11 mouse cellular contexts compared by ENCODE assay signal in the genomic region with DNA sequence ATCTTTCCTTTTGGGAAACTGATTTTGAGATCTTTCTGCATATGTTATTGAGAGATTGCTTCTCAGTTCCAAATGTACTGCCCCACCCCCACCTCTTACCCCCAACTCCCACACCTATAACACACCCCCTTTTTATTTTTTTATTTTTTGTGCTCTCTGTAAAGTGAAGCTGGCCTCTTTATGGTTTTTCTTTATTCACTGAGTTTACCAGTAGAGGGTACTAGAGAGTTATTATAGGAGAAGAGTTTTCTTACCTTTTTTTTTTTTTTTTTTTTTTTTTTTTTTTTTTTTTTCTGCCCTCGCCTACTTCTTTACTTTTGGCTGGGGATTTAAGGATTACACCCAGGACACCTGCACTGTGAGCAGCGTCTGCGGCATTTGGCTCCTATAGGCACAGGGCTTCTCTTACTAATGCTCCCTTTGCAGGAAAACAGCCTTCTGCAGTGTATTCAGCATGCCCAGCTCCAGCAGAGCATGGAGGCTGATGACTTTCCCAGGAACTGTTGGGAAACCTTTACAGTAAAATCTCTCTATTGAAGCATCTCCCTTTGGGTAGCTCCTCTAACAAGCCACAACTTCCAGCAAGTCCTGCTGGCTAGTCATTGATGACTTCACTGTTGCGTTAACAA.
DNase-seq lines count a peak whose midpoint lies in the region; ATAC-seq and TF ChIP-seq lines count a peak whose summit lies in the region.
"Had no signal": no experiment of that assay in that cellular context is flagged by ENCODE, and none has a peak within 500 bp of the region (broad histone marks: within the 10 kb centered on the region; RNA-seq: fewer than 3 reads in every experiment).

No protein-coding gene starts in this region.

- peak; percentile 34 for TF ChIP-seq CTCF in hindbrain, postnatal 0 days (IDR thresholded peaks at IDR 0.05; ENCODE audit: low read depth)
- TF ChIP-seq CTCF in lung, embryonic 14.5 days (IDR thresholded peaks at IDR 0.05; ENCODE audit: low read depth) = peak; percentile 31

- 0 out of 2 replicates have a peak, but pooled peaks have one; percentile 49 for ATAC-seq in hindbrain, postnatal 0 days
- ATAC-seq in hindbrain, embryonic 12.5 days (ENCODE audit: low FRiP score) = no peak
- ATAC-seq in lung, embryonic 14.5 days (ENCODE audit: insufficient read depth) = no peak
- no peak; the same call in 1 of the 2 replicates for ATAC-seq in cerebellum, adult (ENCODE audit: insufficient number of reproducible peaks, low FRiP score, low TSS enrichment)

- H3K9ac ChIP-seq in hindbrain, postnatal 0 days (replicated peaks; ENCODE audit: low read length) = no peak overlapping the region
- no peak overlapping the region for H3K9ac ChIP-seq in hindbrain, embryonic 12.5 days
- H3K9ac ChIP-seq in lung, embryonic 14.5 days = no peak overlapping the region
- H3K9ac ChIP-seq: embryonic facial prominence, embryonic 13.5 days; liver, embryonic 15.5 days; neural tube, embryonic 15.5 days had no signal

- no peak overlapping the region for H3K4me2 ChIP-seq in hindbrain, postnatal 0 days (ENCODE audit: low read depth, low read length)
- no peak overlapping the region for H3K4me2 ChIP-seq in hindbrain, embryonic 12.5 days (replicated peaks)
- no peak overlapping the region for H3K4me2 ChIP-seq in lung, embryonic 14.5 days
- H3K4me2 ChIP-seq: embryonic facial prominence, embryonic 13.5 days; liver, embryonic 15.5 days; neural tube, embryonic 15.5 days had no signal

- no peaks in the 10 kb centered on the region for H3K9me3 ChIP-seq in hindbrain, postnatal 0 days (ENCODE audit: low read length)
- H3K9me3 ChIP-seq in hindbrain, embryonic 12.5 days (replicated peaks) = no peaks in the 10 kb centered on the region
- H3K9me3 ChIP-seq in lung, embryonic 14.5 days (ENCODE audit: low read depth, low read length) = no peaks in the 10 kb centered on the region
- H3K9me3 ChIP-seq: embryonic facial prominence, embryonic 13.5 days; liver, embryonic 15.5 days; neural tube, embryonic 15.5 days had no signal

- peak; percentile 67 for DNase-seq in hindbrain, postnatal 0 days (ENCODE audit: low spot score)
- peak; percentile 68 for DNase-seq in lung, embryonic 14.5 days
- DNase-seq in lung, postnatal 4 days = no peak
- DNase-seq in brain, adult 2 months (ENCODE audit: low read depth, low spot score) = peak; percentile 64
- peak; percentile 30 for DNase-seq in retina, postnatal 7 days (ENCODE audit: low read depth, low spot score)
- DNase-seq: heart, postnatal 36 days had no signal

- no peaks in the 10 kb centered on the region for H3K4me1 ChIP-seq in hindbrain, postnatal 0 days (ENCODE audit: insufficient read depth, low read length)
- no peaks in the 10 kb centered on the region for H3K4me1 ChIP-seq in hindbrain, embryonic 12.5 days
- H3K4me1 ChIP-seq in lung, embryonic 14.5 days (ENCODE audit: insufficient read depth) = no peaks in the 10 kb centered on the region
- H3K4me1 ChIP-seq: embryonic facial prominence, embryonic 13.5 days; liver, embryonic 15.5 days; neural tube, embryonic 15.5 days had no signal

- no peak overlapping the region for H3K4me3 ChIP-seq in hindbrain, postnatal 0 days (ENCODE audit: low read length)
- H3K4me3 ChIP-seq in hindbrain, embryonic 12.5 days = no peak overlapping the region
- no peak overlapping the region for H3K4me3 ChIP-seq in lung, embryonic 14.5 days (ENCODE audit: low read depth, low read length)
- H3K4me3 ChIP-seq: embryonic facial prominence, embryonic 13.5 days; liver, embryonic 15.5 days; neural tube, embryonic 15.5 days had no signal

- H3K27ac ChIP-seq in hindbrain, postnatal 0 days = no peak overlapping the region
- H3K27ac ChIP-seq in hindbrain, embryonic 12.5 days = no peak overlapping the region
- H3K27ac ChIP-seq in lung, embryonic 14.5 days (ENCODE audit: low read depth) = no peak overlapping the region
- H3K27ac ChIP-seq: embryonic facial prominence, embryonic 13.5 days; liver, embryonic 15.5 days; neural tube, embryonic 15.5 days had no signal

- no peaks in the 10 kb centered on the region for H3K36me3 ChIP-seq in hindbrain, postnatal 0 days (ENCODE audit: insufficient read depth, low read length)
- H3K36me3 ChIP-seq in hindbrain, embryonic 12.5 days = no peaks in the 10 kb centered on the region
- H3K36me3 ChIP-seq in lung, embryonic 14.5 days (ENCODE audit: insufficient read depth) = no peaks in the 10 kb centered on the region
- H3K36me3 ChIP-seq: embryonic facial prominence, embryonic 13.5 days; liver, embryonic 15.5 days; neural tube, embryonic 15.5 days had no signal

- WGBS in hindbrain, postnatal 0 days = 28% methylated on average over 4 of the region's 4 CpGs
- WGBS in hindbrain, embryonic 12.5 days = 42% methylated on average over 4 of the region's 4 CpGs
- WGBS in lung, embryonic 14.5 days = 33% methylated on average over 4 of the region's 4 CpGs

- H3K27me3 ChIP-seq in hindbrain, postnatal 0 days (ENCODE audit: insufficient read depth, low read length) = no peaks in the 10 kb centered on the region
- H3K27me3 ChIP-seq in hindbrain, embryonic 12.5 days = no peaks in the 10 kb centered on the region
- H3K27me3 ChIP-seq in lung, embryonic 14.5 days (ENCODE audit: insufficient read depth, low read length) = no peaks in the 10 kb centered on the region
- H3K27me3 ChIP-seq: embryonic facial prominence, embryonic 13.5 days; liver, embryonic 15.5 days; neural tube, embryonic 15.5 days had no signal

Comparison
In these comparisons a context has a peak if more than half of its experiments do, and no peak if none do; other contexts are left out.
1. DNase-seq: peak in hindbrain, postnatal 0 days (single experiment), lung, embryonic 14.5 days (single experiment), brain, adult 2 months (single experiment) and retina, postnatal 7 days (single experiment); none in lung, postnatal 4 days (0 of 2).